19 mouse cellular contexts compared by ENCODE assay signal in genomic region chr19:40226516-40227151, GRCm38 (mm10). TPM values are rescaled to one million over a fixed set of nuclear protein-coding genes. Genes with fewer than 3 reads are reported as not detected.
"Had no signal": no experiment of that assay in that cellular context is flagged by ENCODE, and none has a peak within 500 bp of the region (broad histone marks: within the 10 kb centered on the region; RNA-seq: fewer than 3 reads in every experiment).

No protein-coding gene starts in this region.

- H3K9me3 ChIP-seq: hindbrain, embryonic 15.5 days; limb, embryonic 13.5 days; lung, embryonic 15.5 days; megakaryocyte, embryonic 14.5 days; midbrain, embryonic 15.5 days; neural tube, embryonic 12.5 days; stomach, embryonic 15.5 days had no signal

- H3K27ac ChIP-seq: hindbrain, embryonic 15.5 days; limb, embryonic 13.5 days; liver, embryonic 14.5 days; lung, embryonic 15.5 days; macrophage; midbrain, embryonic 15.5 days; neural tube, embryonic 12.5 days; stomach, embryonic 15.5 days had no signal

- H3K4me1 ChIP-seq: hindbrain, embryonic 15.5 days; limb, embryonic 13.5 days; lung, embryonic 15.5 days; midbrain, embryonic 15.5 days; neural tube, embryonic 12.5 days; stomach, embryonic 15.5 days had no signal

- H3K36me3 ChIP-seq: hindbrain, embryonic 15.5 days; limb, embryonic 13.5 days; midbrain, embryonic 15.5 days; neural tube, embryonic 12.5 days; stomach, embryonic 15.5 days had no signal

- H3K9ac ChIP-seq: hindbrain, embryonic 15.5 days; limb, embryonic 13.5 days; liver, embryonic 14.5 days; lung, embryonic 15.5 days; midbrain, embryonic 15.5 days; neural tube, embryonic 12.5 days; stomach, embryonic 15.5 days had no signal

- DNase-seq: left cerebral cortex, postnatal 4 days; lung, postnatal 14 days; right cerebral cortex, postnatal 14 days; thymus, adult 2 months; thymus, postnatal 25 days had no signal

- H3K27me3 ChIP-seq: hindbrain, embryonic 15.5 days; limb, embryonic 13.5 days; lung, embryonic 15.5 days; megakaryocyte, embryonic 14.5 days; midbrain, embryonic 15.5 days; neural tube, embryonic 12.5 days; stomach, embryonic 15.5 days had no signal

- ATAC-seq: intestine, embryonic 16.5 days had no signal

- H3K4me3 ChIP-seq: hindbrain, embryonic 15.5 days; limb, embryonic 13.5 days; lung, embryonic 15.5 days; megakaryocyte, embryonic 14.5 days; midbrain, embryonic 15.5 days; neural tube, embryonic 12.5 days; stomach, embryonic 15.5 days had no signal

- H3K4me2 ChIP-seq: hindbrain, embryonic 15.5 days; limb, embryonic 13.5 days; lung, embryonic 15.5 days; midbrain, embryonic 11.5 days; midbrain, embryonic 15.5 days; neural tube, embryonic 12.5 days; stomach, embryonic 15.5 days had no signal

RNA-seq across cellular contexts. Expression of gene Cyp2c70, which starts 39.5 kb away (rescaled TPM):
- polyA plus RNA-seq: hindbrain, embryonic 15.5 days; large intestine, adult 2 months; limb, embryonic 13.5 days; lung, embryonic 15.5 days; macrophage; midbrain, embryonic 11.5 days; midbrain, embryonic 15.5 days; neural tube, embryonic 12.5 days; spleen, adult 2 months; testis, adult 2 months had no signal
